Mouse (Mus musculus): ENCODE results near the gene Dlgap4.
"Not testable (repeated sequence)": the region's sequence is repeated elsewhere in the genome, so short reads cannot be mapped to it uniquely, and the experiment has no call there.

- TF ChIP-seq CTCF (IDR thresholded peaks at IDR 0.05); POLR2A (IDR thresholded peaks at IDR 0.05; ENCODE audit: insufficient read depth, low read depth, low read length); EP300 (IDR thresholded peaks at IDR 0.05; ENCODE audit: insufficient read depth, low read depth, low read length): not testable (repeated sequence)
Measured at GRCm38 (mm10) chr2:156802116-156802515, 188.6 kb downstream of the Dlgap4 start.
